Mouse (Mus musculus): ENCODE measurements at regions not wholly inside any gene's neighbourhood (a gene's known extent, or its start where the extent isn't known, plus 50 kb on each side); places are given as distances from the start of the nearest gene placed in this dataset.

GRCm38 (mm10) chr13:57043316-57043974 is 147.7 kb upstream of the Trpc7 start:
- TF ChIP-seq E2F4 (IDR thresholded peaks at IDR 0.05; ENCODE audit: insufficient read depth), result no peak
- TF ChIP-seq CEBPB (IDR thresholded peaks at IDR 0.05; ENCODE audit: insufficient read depth, poor library complexity, severe bottlenecking), result peak; percentile 55; the same call in 1 of the 2 replicates
- TF ChIP-seq MYOG (IDR thresholded peaks at IDR 0.05; ENCODE audit: control insufficient read depth in 1 of 3, insufficient read depth in 1 of 3, insufficient read length in 2 of 3, low read depth in 2 of 3), result peak in 1 of 3 experiments; percentile 74
- peak in 2 of 3 experiments; percentile 38 to 54 for TF ChIP-seq MYOD1 (IDR thresholded peaks at IDR 0.05; ENCODE audit: control insufficient read depth in 1 of 3, insufficient read length in 2 of 3, low read depth in 2 of 3)
- Histone ChIP-seq H3K4me2 (ENCODE audit: low read depth) (peak overlapping the region; percentile 15), H3ac (ENCODE audit: control insufficient read depth, insufficient read length) (no peak overlapping the region)

DNA sequence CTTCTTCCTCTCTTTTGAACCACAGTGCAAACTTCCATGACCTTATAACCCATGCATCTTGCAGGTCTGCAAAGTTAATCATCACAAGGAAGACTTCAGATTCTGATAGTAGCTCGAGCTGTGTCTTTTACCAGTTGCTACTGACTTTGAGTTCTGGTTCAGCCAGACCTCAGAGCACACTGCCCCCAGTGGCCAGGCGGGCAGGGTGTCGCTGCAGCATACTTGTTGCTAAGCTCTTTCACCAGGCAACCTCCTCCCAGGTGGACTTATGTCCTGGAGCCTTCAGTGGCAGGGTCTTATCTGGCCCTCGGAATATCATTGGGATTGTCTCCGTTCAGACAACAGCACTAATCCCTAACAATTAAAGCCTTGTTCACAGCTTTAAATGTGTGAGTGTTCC is 146.7 kb upstream of the Trpc7 start:
- no peaks in the 10 kb centered on the region for H3K79me2 ChIP-seq (ENCODE audit: control insufficient read depth, insufficient read depth)
- TF ChIP-seq POLR2AphosphoS2 (IDR thresholded peaks at IDR 0.05; ENCODE audit: insufficient read length, low read depth) (no peak), CEBPB (IDR thresholded peaks at IDR 0.05; ENCODE audit: insufficient read depth, poor library complexity, severe bottlenecking) (no peak), MYOG (IDR thresholded peaks at IDR 0.05; ENCODE audit: control insufficient read depth in 1 of 3, insufficient read depth in 1 of 3, insufficient read length in 2 of 3, low read depth in 2 of 3) (no peak), REST (IDR thresholded peaks at IDR 0.05; ENCODE audit: insufficient read depth, insufficient read length) (no peak), MAX (IDR thresholded peaks at IDR 0.05; ENCODE audit: low read depth) (no peak), E2F4 (IDR thresholded peaks at IDR 0.05; ENCODE audit: insufficient read depth) (no peak), MYOD1 (IDR thresholded peaks at IDR 0.05; ENCODE audit: control insufficient read depth in 1 of 3, insufficient read length in 2 of 3, low read depth in 2 of 3) (no peak), POLR2A (IDR thresholded peaks at IDR 0.05; ENCODE audit: insufficient read length, low read depth) (no peak), TCF3 (IDR thresholded peaks at IDR 0.05; ENCODE audit: insufficient read length, low read depth) (no peak), TCF12 (IDR thresholded peaks at IDR 0.05; ENCODE audit: insufficient read depth, poor library complexity, severe bottlenecking) (no peak), USF1 (IDR thresholded peaks at IDR 0.05; ENCODE audit: low read depth) (no peak), SRF (IDR thresholded peaks at IDR 0.05; ENCODE audit: control insufficient read depth, insufficient read length, low read depth) (no peak)

More at GRCm38 (mm10) chr13:57043316-57043974, 147.7 kb upstream of the Trpc7 start:
- Histone ChIP-seq H3K36me3 (ENCODE audit: control insufficient read depth, insufficient read depth) (no peaks in the 10 kb centered on the region), H3K4me3 (no peak overlapping the region), H3K79me2 (ENCODE audit: control insufficient read depth, insufficient read depth) (no peaks in the 10 kb centered on the region), H3K27me3 (ENCODE audit: control insufficient read depth, insufficient read depth, insufficient read length) (no peaks in the 10 kb centered on the region)

DNA sequence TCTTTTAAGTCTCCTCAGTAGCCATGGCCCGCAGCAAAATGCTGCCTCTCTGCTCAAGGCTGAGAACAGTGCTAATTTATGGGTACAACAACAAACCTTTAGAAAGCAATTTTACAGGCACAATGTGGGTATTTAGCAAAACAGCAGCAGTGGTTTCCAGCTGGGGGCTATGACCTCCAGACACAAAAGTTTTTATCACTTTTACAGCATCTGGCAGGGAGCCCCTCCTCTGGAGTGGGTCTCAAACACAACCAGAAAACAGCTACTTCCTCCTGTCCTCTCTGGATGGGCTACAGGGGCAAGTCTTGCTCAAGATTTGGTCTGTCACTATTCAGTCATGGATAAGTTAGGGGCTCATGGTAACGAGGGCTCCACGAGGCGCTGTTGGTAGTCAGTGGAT is 137.1 kb upstream of the Trpc7 start:
- H3K36me3 ChIP-seq (ENCODE audit: control insufficient read depth, insufficient read depth), result no peaks in the 10 kb centered on the region
- H3K4me2 ChIP-seq (ENCODE audit: low read depth), result no peak overlapping the region
- TF ChIP-seq TCF3 (IDR thresholded peaks at IDR 0.05; ENCODE audit: insufficient read length, low read depth), result no peak
- no peak for TF ChIP-seq E2F4 (IDR thresholded peaks at IDR 0.05; ENCODE audit: insufficient read depth)
- no peak for TF ChIP-seq REST (IDR thresholded peaks at IDR 0.05; ENCODE audit: insufficient read depth, insufficient read length)
- TF ChIP-seq POLR2A (IDR thresholded peaks at IDR 0.05; ENCODE audit: insufficient read length, low read depth), result no peak
- no peak for TF ChIP-seq CEBPB (IDR thresholded peaks at IDR 0.05; ENCODE audit: insufficient read depth, poor library complexity, severe bottlenecking)
- no peak for TF ChIP-seq POLR2AphosphoS2 (IDR thresholded peaks at IDR 0.05; ENCODE audit: insufficient read length, low read depth)
- no peak for TF ChIP-seq SRF (IDR thresholded peaks at IDR 0.05; ENCODE audit: control insufficient read depth, insufficient read length, low read depth)
- no peak for TF ChIP-seq USF1 (IDR thresholded peaks at IDR 0.05; ENCODE audit: low read depth)
- TF ChIP-seq MYOD1 (IDR thresholded peaks at IDR 0.05; ENCODE audit: control insufficient read depth in 1 of 3, insufficient read length in 2 of 3, low read depth in 2 of 3), result no peak
- no peak for TF ChIP-seq MAX (IDR thresholded peaks at IDR 0.05; ENCODE audit: low read depth)
- no peak for TF ChIP-seq TCF12 (IDR thresholded peaks at IDR 0.05; ENCODE audit: insufficient read depth, poor library complexity, severe bottlenecking)
- no peak for TF ChIP-seq MYOG (IDR thresholded peaks at IDR 0.05; ENCODE audit: control insufficient read depth in 1 of 3, insufficient read depth in 1 of 3, insufficient read length in 2 of 3, low read depth in 2 of 3)
- H3K27me3 ChIP-seq (ENCODE audit: control insufficient read depth, insufficient read depth, insufficient read length), result no peaks in the 10 kb centered on the region
- H3ac ChIP-seq (ENCODE audit: control insufficient read depth, insufficient read length), result no peak overlapping the region
- H3K4me3 ChIP-seq, result no peak overlapping the region
- H3K79me2 ChIP-seq (ENCODE audit: control insufficient read depth, insufficient read depth), result no peaks in the 10 kb centered on the region

More for the DNA sequence above, 146.7 kb upstream of the Trpc7 start:
- Histone ChIP-seq H3K36me3 (ENCODE audit: control insufficient read depth, insufficient read depth) (no peaks in the 10 kb centered on the region), H3K27me3 (ENCODE audit: control insufficient read depth, insufficient read depth, insufficient read length) (no peaks in the 10 kb centered on the region), H3K4me3 (no peak overlapping the region), H3ac (ENCODE audit: control insufficient read depth, insufficient read length) (no peak overlapping the region), H3K4me2 (ENCODE audit: low read depth) (no peak overlapping the region)

DNA sequence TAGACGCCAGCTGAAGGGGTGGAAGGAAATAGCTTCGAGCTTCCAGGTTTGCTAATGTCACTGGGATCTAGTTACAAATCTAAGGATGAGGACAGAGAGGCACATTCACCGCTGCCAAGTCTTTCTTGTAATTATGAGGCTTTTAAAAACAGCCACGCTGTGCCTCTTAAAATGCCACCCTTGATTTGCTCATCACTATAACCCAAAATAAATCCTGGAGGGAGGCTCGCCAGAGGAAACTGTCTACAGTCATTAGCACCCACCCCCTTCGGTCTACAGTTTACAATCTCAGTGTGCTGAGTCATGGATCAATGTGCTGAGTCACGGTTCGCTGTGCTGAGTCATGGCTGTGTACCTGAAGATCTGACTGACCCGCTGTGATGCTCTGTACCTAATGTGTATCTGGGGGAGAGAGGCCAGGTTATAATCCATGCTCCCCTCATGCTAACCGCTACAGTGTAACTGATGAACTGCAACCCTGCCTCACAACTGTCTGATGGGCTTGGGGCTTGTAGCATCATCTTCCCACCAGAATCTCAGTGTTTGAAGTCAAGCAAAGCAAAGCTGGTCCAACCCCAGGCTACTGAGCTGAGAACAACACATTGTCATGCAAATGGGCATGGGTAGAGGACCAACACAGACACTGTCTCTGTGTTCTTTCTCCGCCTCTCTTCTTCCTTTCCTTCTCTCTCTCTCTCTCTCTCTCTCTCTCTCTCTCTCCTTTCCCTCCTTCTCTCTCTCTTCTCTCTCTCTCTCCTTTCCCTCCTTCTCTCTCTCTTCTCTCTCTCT is 122.0 kb upstream of the Trpc7 start:
- no peak overlapping the region for H3K4me3 ChIP-seq
- no peaks in the 10 kb centered on the region for H3K79me2 ChIP-seq (ENCODE audit: control insufficient read depth, insufficient read depth)
- H3K36me3 ChIP-seq (ENCODE audit: control insufficient read depth, insufficient read depth), result no peaks in the 10 kb centered on the region
- H3K27me3 ChIP-seq (ENCODE audit: control insufficient read depth, insufficient read depth, insufficient read length), result no peaks in the 10 kb centered on the region
- TF ChIP-seq MAX (IDR thresholded peaks at IDR 0.05; ENCODE audit: low read depth) (no peak), POLR2A (IDR thresholded peaks at IDR 0.05; ENCODE audit: insufficient read length, low read depth) (no peak), TCF12 (IDR thresholded peaks at IDR 0.05; ENCODE audit: insufficient read depth, poor library complexity, severe bottlenecking) (no peak), E2F4 (IDR thresholded peaks at IDR 0.05; ENCODE audit: insufficient read depth) (no peak), USF1 (IDR thresholded peaks at IDR 0.05; ENCODE audit: low read depth) (no peak), SRF (IDR thresholded peaks at IDR 0.05; ENCODE audit: control insufficient read depth, insufficient read length, low read depth) (no peak), POLR2AphosphoS2 (IDR thresholded peaks at IDR 0.05; ENCODE audit: insufficient read length, low read depth) (no peak), MYOD1 (IDR thresholded peaks at IDR 0.05; ENCODE audit: control insufficient read depth in 1 of 3, insufficient read length in 2 of 3, low read depth in 2 of 3) (no peak), REST (IDR thresholded peaks at IDR 0.05; ENCODE audit: insufficient read depth, insufficient read length) (no peak), CEBPB (IDR thresholded peaks at IDR 0.05; ENCODE audit: insufficient read depth, poor library complexity, severe bottlenecking) (no peak), TCF3 (IDR thresholded peaks at IDR 0.05; ENCODE audit: insufficient read length, low read depth) (no peak), MYOG (IDR thresholded peaks at IDR 0.05; ENCODE audit: control insufficient read depth in 1 of 3, insufficient read depth in 1 of 3, insufficient read length in 2 of 3, low read depth in 2 of 3) (no peak)
- H3ac ChIP-seq (ENCODE audit: control insufficient read depth, insufficient read length), result no peak overlapping the region
- no peak overlapping the region for H3K4me2 ChIP-seq (ENCODE audit: low read depth)
